ENCODE assay signal across 10 mouse cellular contexts in genomic region chr16:22434530-22434929, GRCm38 (mm10). TPM values are rescaled to one million over a fixed set of nuclear protein-coding genes. Genes with fewer than 3 reads are reported as not detected.
DNase-seq lines count a peak whose midpoint lies in the region; ATAC-seq and TF ChIP-seq lines count a peak whose summit lies in the region.
"Had no signal": no experiment of that assay in that cellular context is flagged by ENCODE, and none has a peak within 500 bp of the region (broad histone marks: within the 10 kb centered on the region; RNA-seq: fewer than 3 reads in every experiment).

No protein-coding gene starts in this region.

- peaks cover 29% of the 10 kb centered on the region for H3K4me1 ChIP-seq in hindbrain, embryonic 16.5 days (ENCODE audit: control insufficient read depth, insufficient read depth, low read depth, low read length)
- H3K4me1 ChIP-seq in neural tube, embryonic 13.5 days (replicated peaks), result peaks cover 55% of the 10 kb centered on the region

- TF ChIP-seq CTCF in left cerebral cortex, adult 2 months (IDR thresholded peaks at IDR 0.05), result no peak

- H3K9me3 ChIP-seq in hindbrain, embryonic 16.5 days (ENCODE audit: control insufficient read depth, low read length), result no peaks in the 10 kb centered on the region
- no peaks in the 10 kb centered on the region for H3K9me3 ChIP-seq in neural tube, embryonic 13.5 days
- H3K9me3 ChIP-seq: liver, embryonic 15.5 days had no signal

- H3K36me3 ChIP-seq in hindbrain, embryonic 16.5 days (ENCODE audit: control insufficient read depth, insufficient read depth, low read length), result no peaks in the 10 kb centered on the region
- H3K36me3 ChIP-seq in neural tube, embryonic 13.5 days, result no peaks in the 10 kb centered on the region
- H3K36me3 ChIP-seq: liver, embryonic 15.5 days had no signal

- no peak for DNase-seq in left cerebral cortex, adult 2 months (ENCODE audit: extremely low spot score in 1 of 2, low spot score in 2 of 2)
- no peak for DNase-seq in left cerebral cortex, adult 18-20 months (ENCODE audit: low spot score in 2 of 2)
- DNase-seq in adrenal gland, adult 8-10 months, result peak; percentile 61
- DNase-seq in cerebellum, adult 9-11 months, result no peak
- no peak for DNase-seq in left cerebral cortex, postnatal 4 days
- DNase-seq: heart, postnatal 4 days had no signal

- 0 out of 2 replicates have a peak overlapping the region, but pooled peaks have one; percentile 26 for H3K4me3 ChIP-seq in left cerebral cortex, adult 2 months
- H3K4me3 ChIP-seq in hindbrain, embryonic 16.5 days (ENCODE audit: low read length), result no peak overlapping the region
- H3K4me3 ChIP-seq in neural tube, embryonic 13.5 days, result 0 out of 2 replicates have a peak overlapping the region, but pooled peaks have one; percentile 10
- H3K4me3 ChIP-seq: liver, embryonic 15.5 days had no signal

- peaks cover 8% of the 10 kb centered on the region for H3K27me3 ChIP-seq in hindbrain, embryonic 16.5 days (replicated peaks; ENCODE audit: control insufficient read depth, insufficient read depth, low read length)
- peaks cover 47% of the 10 kb centered on the region for H3K27me3 ChIP-seq in neural tube, embryonic 13.5 days
- H3K27me3 ChIP-seq: Patski had no signal

- H3K9ac ChIP-seq in hindbrain, embryonic 16.5 days (ENCODE audit: low read depth, low read length), result no peak overlapping the region; the same call in 1 of the 2 replicates
- 0 out of 2 replicates have a peak overlapping the region, but pooled peaks have one; percentile 45 for H3K9ac ChIP-seq in neural tube, embryonic 13.5 days
- H3K9ac ChIP-seq: liver, embryonic 15.5 days had no signal

- H3K4me2 ChIP-seq in hindbrain, embryonic 16.5 days (ENCODE audit: low read length), result peak overlapping the region; percentile 40
- H3K4me2 ChIP-seq in neural tube, embryonic 13.5 days, result peak overlapping the region; percentile 44
- H3K4me2 ChIP-seq: liver, embryonic 15.5 days had no signal

- H3K27ac ChIP-seq in left cerebral cortex, adult 2 months, result peak overlapping the region; percentile 53
- H3K27ac ChIP-seq in hindbrain, embryonic 16.5 days (ENCODE audit: low read depth, low read length), result no peak overlapping the region
- peak overlapping the region; percentile 76 for H3K27ac ChIP-seq in neural tube, embryonic 13.5 days (replicated peaks)
- H3K27ac ChIP-seq: liver, embryonic 15.5 days had no signal

- WGBS in hindbrain, embryonic 16.5 days, result 48% methylated on average over 5 of the region's 5 CpGs
- WGBS in neural tube, embryonic 13.5 days, result 20% methylated on average over 5 of the region's 5 CpGs

- ATAC-seq in hindbrain, embryonic 16.5 days, result no peak
- ATAC-seq in neural tube, embryonic 13.5 days (ENCODE audit: low read depth), result no peak
- ATAC-seq: Patski had no signal

- intact Hi-C loops in left cerebral cortex, adult 2 months (cut with DNase I), result no loop called here
- intact Hi-C loops in left cerebral cortex, postnatal 4 days (cut with DNase I), result loop anchor here (10.0 kb wide), 1 partner anchor 120 kb away; no protein-coding TSS in a partner anchor

RNA-seq across cellular contexts. Expression of gene Etv5, which starts 5.0 kb away (rescaled TPM):
- 10 to 100 TPM; 94.7 to 97.5 TPM for total RNA-seq in left cerebral cortex, adult 2 months (2021)
- total RNA-seq in left cerebral cortex, adult 18-20 months (2021), result 100 to 1,000 TPM in 1 of 2 experiments, 10 to 100 TPM in 1; 89.3 to 104 TPM
- 10 to 100 TPM; 26.9 to 38.9 (median 29.8) TPM for total RNA-seq in adrenal gland, adult 8-10 months (2022)
- polyA plus RNA-seq in hindbrain, embryonic 16.5 days (2015; fragmentation: Nextera tagmentation; extraction: Ambion mirVana), result 29.9 and 35.5 TPM in 2 replicates
- polyA plus RNA-seq in neural tube, embryonic 13.5 days (2015; fragmentation: Nextera tagmentation; extraction: Ambion mirVana), result 26.3 and 28.1 TPM in 2 replicates
- 10 to 100 TPM; 24.8 to 28.4 TPM for total RNA-seq in left cerebral cortex, postnatal 4 days (2021)
